Mouse (Mus musculus): Measurements from ENCODE around the gene Herc3.
A peak's percentile ranks its signal among the peaks of the same experiment; 100 is the strongest.
"Not testable (repeated sequence)": the region's sequence is repeated elsewhere in the genome, so short reads cannot be mapped to it uniquely, and the experiment has no call there.

Gene Herc3

GRCm38 (mm10) chr6:58831232-58832009, at the start of gene Herc3:
Gene Herc3 (plus strand): TSS chr6:58831465.
- peak; percentile 63 for DNase-seq (ENCODE audit: low read depth)

- DNase-seq (ENCODE audit: low read depth) = peak; percentile 34
These were observed 29.9 kb upstream of the Herc3 start for GRCm38 (mm10) chr6:58801394-58801793.

GRCm38 (mm10) chr6:58814381-58814780, 16.9 kb upstream of the Herc3 start:
- no peak for DNase-seq (ENCODE audit: low read depth)

GRCm38 (mm10) chr6:58817037-58817436, 14.2 kb upstream of the Herc3 start:
- not testable (repeated sequence) for DNase-seq (ENCODE audit: low read depth)

DNA sequence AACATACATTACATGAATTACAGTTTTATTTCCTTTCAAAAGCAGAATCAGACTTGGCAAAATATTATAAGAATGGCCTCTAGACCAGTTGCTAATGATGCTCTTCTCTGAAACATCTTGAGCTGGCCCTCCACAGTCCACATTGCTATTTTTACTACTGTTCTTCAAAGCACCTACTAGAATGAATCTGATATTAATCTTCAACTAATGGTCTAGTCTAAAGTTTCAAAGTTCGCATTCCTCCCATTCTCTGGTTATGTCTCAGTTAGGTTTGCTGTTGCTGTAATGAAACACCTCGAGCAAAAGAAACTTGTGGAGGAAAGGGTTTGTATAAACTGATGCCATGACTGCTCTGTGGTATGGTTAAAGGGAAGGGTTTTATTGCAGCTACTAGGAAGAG, 5.6 kb upstream of the Herc3 start:
- DNase-seq (ENCODE audit: low read depth) = no peak

DNA sequence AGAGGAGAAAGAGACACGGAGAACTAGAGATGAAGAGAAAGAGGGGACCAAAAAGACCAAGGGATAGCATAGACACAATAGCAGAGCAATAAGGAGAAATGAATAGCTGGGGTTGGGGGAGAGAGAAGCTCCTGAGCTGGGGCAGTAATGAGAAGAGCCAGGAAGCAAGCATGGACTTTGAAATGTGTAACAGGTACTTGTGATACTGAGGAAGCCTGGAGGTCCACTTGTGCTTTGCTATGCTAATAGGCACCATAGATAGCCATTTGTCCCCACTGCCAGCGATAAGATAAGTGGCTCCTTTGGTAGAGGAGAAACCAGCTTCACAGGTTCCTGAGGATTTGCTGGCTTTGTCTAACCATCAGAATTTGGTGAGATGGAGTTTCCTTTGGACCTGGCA, 5.2 kb upstream of the Herc3 start:
- no peak for DNase-seq (ENCODE audit: low read depth)

DNA sequence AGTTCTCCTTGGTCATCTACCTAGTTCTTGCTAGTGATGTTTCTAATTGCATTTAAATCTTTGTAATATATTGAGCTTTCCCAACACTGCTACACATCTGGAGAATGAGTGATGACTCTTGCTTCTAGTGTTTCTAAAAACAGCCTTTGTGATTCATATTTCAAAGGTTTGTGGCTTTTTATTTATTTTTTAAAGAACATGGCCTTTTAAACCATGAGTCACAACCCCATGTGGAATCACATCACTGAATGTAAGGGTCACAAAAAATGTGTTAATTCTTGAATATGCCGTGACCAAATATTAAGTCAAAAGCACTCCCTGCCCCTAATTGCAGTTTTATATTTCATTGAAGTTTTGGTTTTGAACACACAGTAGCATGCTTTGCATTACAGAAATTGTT, 2.7 kb upstream of the Herc3 start:
- DNase-seq (ENCODE audit: low read depth) = peak; percentile 67

- no peak for DNase-seq (ENCODE audit: low read depth)
These were observed 429 bp upstream of the Herc3 start for GRCm38 (mm10) chr6:58830840-58831231.

GRCm38 (mm10) chr6:58832591-58833018, 1.3 kb downstream of the Herc3 start:
- peak; percentile 33 for DNase-seq (ENCODE audit: low read depth)

DNA sequence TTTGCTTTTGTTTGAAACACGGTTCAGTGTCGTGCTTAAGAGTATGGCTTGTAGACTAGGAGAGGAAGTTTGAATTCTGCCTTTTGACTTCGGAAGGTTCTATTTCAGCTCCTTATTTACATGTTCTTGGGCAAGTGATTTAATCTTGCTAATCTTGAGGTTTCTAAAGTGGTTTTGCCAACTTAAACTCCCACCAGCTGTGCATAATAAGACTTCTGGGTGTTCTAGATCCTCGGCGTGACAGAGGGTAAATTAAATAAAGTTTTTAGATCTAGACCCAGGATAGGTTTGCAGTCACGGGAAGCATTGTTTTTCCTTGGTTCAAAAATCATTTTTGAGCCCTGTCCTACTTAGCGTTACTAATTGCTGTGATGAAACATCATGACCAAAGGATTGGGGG, 3.2 kb downstream of the Herc3 start:
- no peak for DNase-seq (ENCODE audit: low read depth)

- no peak for DNase-seq (ENCODE audit: low read depth)
These were observed 4.3 kb downstream of the Herc3 start for GRCm38 (mm10) chr6:58835591-58835990.

- DNase-seq (ENCODE audit: low read depth) = peak; percentile 75
These were observed 5.2 kb downstream of the Herc3 start for GRCm38 (mm10) chr6:58836476-58836875.

GRCm38 (mm10) chr6:58837917-58838316, 6.7 kb downstream of the Herc3 start:
- no peak for DNase-seq (ENCODE audit: low read depth)

- DNase-seq (ENCODE audit: low read depth) = peak; percentile 60
These were observed 9.9 kb downstream of the Herc3 start for GRCm38 (mm10) chr6:58841208-58841607.

DNA sequence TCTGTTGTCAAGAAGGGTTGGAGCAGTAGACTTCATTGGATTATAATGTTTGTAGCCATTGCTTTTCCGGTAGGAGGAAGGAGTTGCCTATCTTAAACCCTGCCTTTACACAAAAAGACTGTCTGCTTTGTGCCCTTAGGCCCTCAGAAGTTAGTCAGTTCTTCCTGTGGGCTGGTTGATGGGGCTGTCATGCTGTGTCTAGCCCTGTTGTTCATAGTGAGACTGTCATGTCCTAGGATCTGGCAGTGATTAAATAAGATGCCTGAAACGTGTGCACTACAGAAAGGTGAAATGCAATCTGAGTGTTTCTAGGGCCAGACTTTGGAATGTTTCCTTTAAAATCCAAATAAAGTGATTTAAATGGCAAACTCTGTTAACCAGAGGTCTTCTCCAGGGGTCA, 10.9 kb downstream of the Herc3 start:
- no peak for DNase-seq (ENCODE audit: low read depth)

DNA sequence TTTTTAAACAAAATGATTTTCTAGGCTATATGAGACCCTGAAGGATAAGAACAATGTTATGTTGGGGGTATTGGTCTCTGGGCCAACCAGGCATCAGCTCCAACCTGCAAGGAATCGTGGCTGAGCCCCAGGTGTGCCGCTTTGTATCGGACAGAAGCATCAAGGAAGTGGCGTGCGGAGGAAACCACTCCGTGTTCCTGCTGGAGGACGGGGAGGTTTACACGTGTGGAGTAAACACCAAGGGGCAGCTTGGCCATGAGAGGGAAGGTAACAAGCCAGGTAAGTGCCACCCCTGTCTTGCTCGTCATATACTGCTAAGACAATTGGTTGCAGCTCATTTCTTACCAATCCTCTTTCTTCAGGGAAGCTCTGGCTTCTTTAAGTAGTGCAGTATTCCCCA, 12.3 kb downstream of the Herc3 start:
- DNase-seq (ENCODE audit: low read depth) = no peak

GRCm38 (mm10) chr6:58844188-58844822, 13.0 kb downstream of the Herc3 start:
- no peak for DNase-seq (ENCODE audit: low read depth)

DNA sequence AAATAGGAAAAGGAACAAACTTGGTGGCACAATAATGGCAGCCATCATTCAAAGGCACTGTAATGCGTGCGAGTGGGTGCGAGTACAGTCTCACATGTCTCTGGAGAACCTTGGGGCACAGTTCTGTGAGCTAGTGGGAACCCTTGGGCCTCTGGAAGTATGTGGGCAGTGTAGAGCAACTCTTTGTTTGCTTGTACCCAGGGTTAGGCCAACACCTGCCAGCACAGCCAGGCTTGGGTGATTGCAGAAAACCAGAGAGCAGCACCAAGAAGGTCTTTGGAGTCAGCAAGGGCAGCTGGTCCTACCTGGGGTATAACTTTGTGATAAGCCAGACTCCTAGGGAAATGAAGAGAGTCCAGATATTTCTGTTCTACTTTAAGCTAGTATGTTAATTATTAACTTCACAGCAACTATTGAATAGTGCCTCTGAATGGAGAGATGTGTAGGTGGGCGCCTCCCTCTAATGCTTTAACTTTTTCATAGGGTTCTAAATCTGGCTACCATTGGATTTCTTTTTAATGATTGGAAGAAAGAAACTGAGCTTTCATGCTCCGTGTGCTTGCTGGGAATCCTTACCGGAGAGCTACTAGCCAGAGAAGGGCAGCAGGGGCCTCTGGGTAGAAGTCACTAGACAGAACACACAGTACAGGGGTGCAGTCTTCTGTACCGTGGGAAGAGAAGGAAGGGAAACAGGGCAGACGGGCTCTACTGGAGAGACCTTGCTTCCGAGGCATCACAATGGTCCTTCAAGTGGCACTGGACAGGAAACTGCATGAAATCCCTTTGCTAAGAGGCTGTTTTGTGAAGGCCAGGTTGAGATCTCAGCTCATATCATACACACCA, 15.8 kb downstream of the Herc3 start:
- DNase-seq (ENCODE audit: low read depth) = no peak

- peak; percentile 99 for DNase-seq (ENCODE audit: low read depth)
These were observed 16.6 kb downstream of the Herc3 start for GRCm38 (mm10) chr6:58847836-58848235.

GRCm38 (mm10) chr6:58849356-58849755, 18.1 kb downstream of the Herc3 start:
- no peak for DNase-seq (ENCODE audit: low read depth)

- no peak for DNase-seq (ENCODE audit: low read depth)
These were observed 24.6 kb downstream of the Herc3 start for GRCm38 (mm10) chr6:58855676-58856367.

- DNase-seq (ENCODE audit: low read depth) = no peak
These were observed 25.2 kb downstream of the Herc3 start for GRCm38 (mm10) chr6:58856494-58856893.

Data from NIH3T3 (cell line).